Mouse (Mus musculus): ENCODE measurements around the gene Ptms. TPM values are rescaled to one million over a fixed set of nuclear protein-coding genes. Genes with fewer than 3 reads are reported as not detected.

The Ptms gene
- polyA plus RNA-seq, 1 experiment from 2014 or later: 533 TPM

GRCm38 (mm10) chr6:124913214-124913613 is 6.7 kb downstream of the Ptms start:
- Histone ChIP-seq H3K36me3 (ENCODE audit: insufficient read depth, low read length) (peaks cover 9% of the 10 kb centered on the region; the same call in 1 of the 2 replicates), H3K27me3 (replicated peaks; ENCODE audit: insufficient read depth, low read length) (no peaks in the 10 kb centered on the region), H3K4me3 (ENCODE audit: low read depth, low read length) (no peak overlapping the region), H3K27ac (ENCODE audit: low read length) (no peak overlapping the region), H3K4me1 (ENCODE audit: insufficient read depth, low read depth, low read length) (peaks cover 14% of the 10 kb centered on the region; the same call in 1 of the 2 replicates), H3K9ac (replicated peaks; ENCODE audit: low read depth) (no peak overlapping the region), H3K4me2 (replicated peaks; ENCODE audit: low read depth, low read length) (no peak overlapping the region), H3K9me3 (ENCODE audit: low read length) (no peaks in the 10 kb centered on the region)
- 55% methylated on average over 6 of the region's 6 CpGs for WGBS
- ATAC-seq: no peak
- TF ChIP-seq CTCF (IDR thresholded peaks at IDR 0.05): no peak
- TF ChIP-seq EP300 (IDR thresholded peaks at IDR 0.05): no peak
- DNase-seq (ENCODE audit: low spot score): no peak

- DNase-seq (ENCODE audit: low spot score): no peak
- no peak within 1 kb of the TSS for H3K9ac ChIP-seq (replicated peaks; ENCODE audit: low read depth)
- WGBS: 17% methylated on average over 12 of the region's 13 CpGs
Observed at GRCm38 (mm10) chr6:124911533-124912218, 8.2 kb downstream of the Ptms start, which contains the start of gene Lag3. TSS of gene Lag3 (minus strand) at chr6:124911705.

GRCm38 (mm10) chr6:124910032-124910431 is 9.9 kb downstream of the Ptms start:
- Histone ChIP-seq H3K4me2 (replicated peaks; ENCODE audit: low read depth, low read length) (no peak overlapping the region; the same call in 1 of the 2 replicates), H3K4me3 (ENCODE audit: low read depth, low read length) (no peak overlapping the region), H3K27ac (ENCODE audit: low read length) (no peak overlapping the region), H3K9me3 (ENCODE audit: low read length) (no peaks in the 10 kb centered on the region), H3K36me3 (ENCODE audit: insufficient read depth, low read length) (peaks cover 9% of the 10 kb centered on the region; the same call in 1 of the 2 replicates), H3K27me3 (replicated peaks; ENCODE audit: insufficient read depth, low read length) (no peaks in the 10 kb centered on the region), H3K4me1 (ENCODE audit: insufficient read depth, low read depth, low read length) (peaks cover 5% of the 10 kb centered on the region; the same call in 1 of the 2 replicates), H3K9ac (replicated peaks; ENCODE audit: low read depth) (no peak overlapping the region)
- ATAC-seq: no peak
- no peak for DNase-seq (ENCODE audit: low spot score)
- no peak for TF ChIP-seq CTCF (IDR thresholded peaks at IDR 0.05)
- no peak for TF ChIP-seq EP300 (IDR thresholded peaks at IDR 0.05)
- WGBS: 13% methylated on average over 25 of the region's 32 CpGs

More at GRCm38 (mm10) chr6:124911533-124912218, 8.2 kb downstream of the Ptms start, which contains the start of gene Lag3:
- Histone ChIP-seq H3K4me2 (replicated peaks; ENCODE audit: low read depth, low read length) (no peak within 1 kb of the TSS), H3K4me3 (ENCODE audit: low read depth, low read length) (no peak within 1 kb of the TSS), H3K27ac (ENCODE audit: low read length) (no peak within 1 kb of the TSS), H3K27me3 (replicated peaks; ENCODE audit: insufficient read depth, low read length) (no peaks in the 10 kb centered on the region), H3K4me1 (ENCODE audit: insufficient read depth, low read depth, low read length) (peaks cover 14% of the 10 kb centered on the region; the same call in 1 of the 2 replicates), H3K36me3 (ENCODE audit: insufficient read depth, low read length) (peaks cover 9% of the 10 kb centered on the region; the same call in 1 of the 2 replicates), H3K9me3 (ENCODE audit: low read length) (no peaks in the 10 kb centered on the region)
- no peak for TF ChIP-seq CTCF (IDR thresholded peaks at IDR 0.05)
- TF ChIP-seq EP300 (IDR thresholded peaks at IDR 0.05): no peak
- 0 out of 2 replicates have a peak, but pooled peaks have one; percentile 8 for ATAC-seq

- TF ChIP-seq CTCF (IDR thresholded peaks at IDR 0.05): no peak
- no peak for TF ChIP-seq EP300 (IDR thresholded peaks at IDR 0.05)
- H3K9ac ChIP-seq (replicated peaks; ENCODE audit: low read depth): no peak overlapping the region
- H3K4me3 ChIP-seq (ENCODE audit: low read depth, low read length): no peak overlapping the region
- no peaks in the 10 kb centered on the region for H3K27me3 ChIP-seq (replicated peaks; ENCODE audit: insufficient read depth, low read length)
- no peak for DNase-seq (ENCODE audit: low spot score)
- no peak for ATAC-seq
- H3K27ac ChIP-seq (ENCODE audit: low read length): no peak overlapping the region
- no peaks in the 10 kb centered on the region for H3K9me3 ChIP-seq (ENCODE audit: low read length)
- H3K4me1 ChIP-seq (ENCODE audit: insufficient read depth, low read depth, low read length): peaks cover 5% of the 10 kb centered on the region; the same call in 1 of the 2 replicates
- no peaks in the 10 kb centered on the region for H3K36me3 ChIP-seq (ENCODE audit: insufficient read depth, low read length)
- no peak overlapping the region for H3K4me2 ChIP-seq (replicated peaks; ENCODE audit: low read depth, low read length)
- WGBS: 60% methylated on average over 1 of the region's 1 CpGs
Observed at GRCm38 (mm10) chr6:124907767-124908166, 12.1 kb downstream of the Ptms start.

GRCm38 (mm10) chr6:124904991-124905860 is 14.7 kb downstream of the Ptms start:
- TF ChIP-seq EP300 (IDR thresholded peaks at IDR 0.05) (no peak), CTCF (IDR thresholded peaks at IDR 0.05) (no peak)
- no peak for ATAC-seq
- Histone ChIP-seq H3K36me3 (ENCODE audit: insufficient read depth, low read length) (no peaks in the 10 kb centered on the region), H3K9ac (replicated peaks; ENCODE audit: low read depth) (0 out of 2 replicates have a peak overlapping the region, but pooled peaks have one; percentile 50), H3K27me3 (replicated peaks; ENCODE audit: insufficient read depth, low read length) (no peaks in the 10 kb centered on the region), H3K4me1 (ENCODE audit: insufficient read depth, low read depth, low read length) (peaks cover 5% of the 10 kb centered on the region; the same call in 1 of the 2 replicates), H3K4me2 (replicated peaks; ENCODE audit: low read depth, low read length) (peak overlapping the region; percentile 75), H3K4me3 (ENCODE audit: low read depth, low read length) (peak overlapping the region; percentile 53; the same call in 1 of the 2 replicates), H3K27ac (ENCODE audit: low read length) (peak overlapping the region; percentile 93), H3K9me3 (ENCODE audit: low read length) (no peaks in the 10 kb centered on the region)
- DNase-seq (ENCODE audit: low spot score): no peak
- 42% methylated on average over 15 of the region's 16 CpGs for WGBS

Measured in lung, postnatal 0 days (tissue).